Mouse (Mus musculus) liver, postnatal 0 days (tissue): Measurements from ENCODE around the gene Tepp.

Experiments
- CTCF ChIP-seq: sonication (generic); IDR thresholded peaks from 2 replicates; pipeline ENCODE4 v1.5.1; 2016; ENCODE audit warnings: antibody characterized with exemption, low read depth
- EP300 ChIP-seq: IDR thresholded peaks from 2 replicates; pipeline ENCODE4 v1.6.1; 2016; ENCODE audit warnings: antibody characterized with exemption, low read depth, mild to moderate bottlenecking

DNA sequence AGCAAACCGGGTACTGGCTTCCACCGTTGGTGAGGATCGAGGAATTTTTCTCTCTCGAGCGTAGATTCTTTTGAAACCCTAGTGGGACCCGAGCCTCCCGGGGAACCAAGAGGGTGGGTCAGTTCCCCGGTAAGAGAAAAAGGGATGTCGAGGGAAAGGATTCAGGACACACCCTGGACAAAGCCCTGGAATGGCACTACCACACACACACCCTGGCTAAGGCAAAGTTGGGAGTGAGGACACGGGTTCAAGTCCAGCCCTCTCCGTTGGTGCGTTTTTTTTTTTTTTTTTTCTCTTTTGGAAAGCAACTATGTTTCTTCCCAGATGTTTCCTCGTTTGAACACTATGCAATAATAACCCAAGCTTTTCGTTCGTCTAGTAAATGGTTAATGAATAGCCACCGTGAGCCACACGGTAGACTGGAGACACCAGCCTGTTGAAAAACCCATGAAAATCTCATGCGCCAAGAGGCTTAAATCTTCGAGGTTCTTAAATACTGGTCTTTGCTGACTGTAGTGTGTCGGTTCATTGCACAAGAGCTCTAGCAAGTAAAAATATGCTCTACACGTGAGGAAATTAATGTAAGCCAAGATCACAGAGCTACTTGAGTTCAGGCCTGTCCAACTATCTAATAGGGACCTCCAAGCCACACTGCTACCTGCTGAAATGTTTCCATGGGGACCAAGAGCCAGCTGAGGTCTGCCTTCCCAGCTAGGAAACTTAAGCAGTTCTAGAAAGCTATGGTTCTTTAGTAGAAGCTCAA is 22.3 kb downstream of the Tepp start:
- TF ChIP-seq EP300 (peak; percentile 4; the same call in 1 of the 2 replicates), CTCF (no peak)
